Mouse (Mus musculus) forebrain, embryonic 11.5 days (tissue): ENCODE measurements around the gene Pnmt. TPM values are rescaled to one million over a fixed set of nuclear protein-coding genes. Genes with fewer than 3 reads are reported as not detected.

ENCODE experiments used
- ATAC-seq: fragments of 200-750 bp; cut with Nextera tagmentation; replicated peaks from 2 replicates; pipeline ENCODE4 v1.8.0; 2017; ENCODE audit warnings: moderate TSS enrichment; ENCODE audit not compliant: low FRiP score
- DNase-seq: peaks from one replicate; pipeline ENCODE4 v3.0.0-alpha.2; 2017; ENCODE audit warnings: low spot score
- H3K27ac ChIP-seq: fragments of 300-500 bp; sonication (generic); 2 replicates; pipeline ENCODE4 v1.5.1; 2014; ENCODE audit warnings: low read depth, low read length
- H3K27me3 ChIP-seq: fragments of 300-500 bp; sonication (generic); 2 replicates; pipeline ENCODE4 v1.6.1; 2014; ENCODE audit warnings: mild to moderate bottlenecking, low read length, mixed read lengths; ENCODE audit not compliant: control insufficient read depth, insufficient read depth
- H3K36me3 ChIP-seq: fragments of 300-500 bp; sonication (generic); 2 replicates; pipeline ENCODE4 v1.6.1; 2014; ENCODE audit warnings: mild to moderate bottlenecking, low read length, moderate library complexity, mixed read lengths; ENCODE audit not compliant: control insufficient read depth, insufficient read depth
- H3K4me1 ChIP-seq: fragments of 300-500 bp; sonication (generic); replicated peaks from 2 replicates; pipeline ENCODE4 v1.6.1; 2014; ENCODE audit warnings: low read length, mixed read lengths; ENCODE audit not compliant: control insufficient read depth, insufficient read depth
- H3K4me2 ChIP-seq: fragments of 300-500 bp; sonication (generic); 2 replicates; pipeline ENCODE4 v1.6.1; 2014; ENCODE audit warnings: low read depth, mild to moderate bottlenecking, low read length, moderate library complexity, mixed read lengths; ENCODE audit not compliant: severe bottlenecking
- H3K4me3 ChIP-seq: fragments of 300-500 bp; sonication (generic); 2 replicates; pipeline ENCODE4 v1.5.1; 2014; ENCODE audit warnings: low read depth, low read length
- H3K9ac ChIP-seq: fragments of 300-500 bp; sonication (generic); 2 replicates; pipeline ENCODE4 v1.6.1; 2014; ENCODE audit warnings: low read length
- H3K9me3 ChIP-seq: fragments of 300-500 bp; sonication (generic); 2 replicates; pipeline ENCODE4 v1.6.1; 2016; ENCODE audit warnings: low read length, mixed read lengths; ENCODE audit not compliant: control insufficient read depth
- WGBS: fragments of 180-500 bp; shearing (Covaris S2); extraction: QIAGEN DNeasy Blood & Tissue Kit; methylation state at CpG from one replicate; pipeline ENCODE4 v1.1.7; 2014; 5-methylcytosine and 5-hydroxymethylcytosine counted together
- polyA plus RNA-seq: library from polyadenylated mRNA; unstranded; fragments of >200 nt; fragmentation: Nextera tagmentation; extraction: Ambion mirVana; gene quantifications from 2 replicates; pipeline ENCODE4 v1.2.1, GENCODE M21; 2014

Gene Pnmt
- polyA plus RNA-seq, 1 experiment from 2014 or later = not detected

- no peak for ATAC-seq
These were observed 1.3 kb upstream of the Pnmt start for GRCm38 (mm10) chr11:98384721-98385637.

GRCm38 (mm10) chr11:98386596-98386995 is 346 bp downstream of the Pnmt start:
- no peak for DNase-seq
- no peaks in the 10 kb centered on the region for H3K36me3 ChIP-seq
- no peak overlapping the region for H3K27ac ChIP-seq
- no peaks in the 10 kb centered on the region for H3K9me3 ChIP-seq
- H3K4me3 ChIP-seq = no peak overlapping the region
- H3K4me2 ChIP-seq = 0 out of 2 replicates have a peak overlapping the region, but pooled peaks have one; percentile 5
- H3K4me1 ChIP-seq = 0 out of 2 replicates have a peak, but pooled peaks cover 2% of the 10 kb centered on the region
- no peak overlapping the region for H3K9ac ChIP-seq
- H3K27me3 ChIP-seq = peaks cover 26% of the 10 kb centered on the region
- no peak for ATAC-seq
- WGBS = 20% methylated on average over 24 of the region's 24 CpGs

More at GRCm38 (mm10) chr11:98384721-98385637, 1.3 kb upstream of the Pnmt start:
- DNase-seq = no peak
- Histone ChIP-seq H3K27ac (no peak overlapping the region), H3K4me3 (no peak overlapping the region), H3K9ac (no peak overlapping the region), H3K27me3 (peaks cover 26% of the 10 kb centered on the region), H3K4me2 (no peak overlapping the region), H3K9me3 (no peaks in the 10 kb centered on the region), H3K4me1 (0 out of 2 replicates have a peak, but pooled peaks cover 2% of the 10 kb centered on the region), H3K36me3 (no peaks in the 10 kb centered on the region; the same call in 1 of the 2 replicates)
- WGBS = 66% methylated on average over 7 of the region's 8 CpGs

GRCm38 (mm10) chr11:98387056-98387577 is 867 bp downstream of the Pnmt start:
- H3K27me3 ChIP-seq = peaks cover 26% of the 10 kb centered on the region
- no peak overlapping the region for H3K4me2 ChIP-seq
- no peaks in the 10 kb centered on the region for H3K36me3 ChIP-seq
- H3K4me3 ChIP-seq = no peak overlapping the region
- 62% methylated on average over 14 of the region's 14 CpGs for WGBS
- no peak overlapping the region for H3K9ac ChIP-seq
- DNase-seq = no peak
- no peak overlapping the region for H3K27ac ChIP-seq
- H3K4me1 ChIP-seq = 0 out of 2 replicates have a peak, but pooled peaks cover 2% of the 10 kb centered on the region
- H3K9me3 ChIP-seq = no peaks in the 10 kb centered on the region
- ATAC-seq = no peak

- WGBS = 73% methylated on average over 10 of the region's 10 CpGs
- H3K36me3 ChIP-seq = no peaks in the 10 kb centered on the region
- H3K27me3 ChIP-seq = peaks cover 26% of the 10 kb centered on the region
- ATAC-seq (no peak), DNase-seq (no peak)
- H3K4me1 ChIP-seq = 0 out of 2 replicates have a peak, but pooled peaks cover 2% of the 10 kb centered on the region
- no peak overlapping the region for H3K4me2 ChIP-seq
- H3K9ac ChIP-seq = no peak overlapping the region
- H3K4me3 ChIP-seq = no peak overlapping the region
- no peak overlapping the region for H3K27ac ChIP-seq
- no peaks in the 10 kb centered on the region for H3K9me3 ChIP-seq
These were observed 2.0 kb downstream of the Pnmt start for GRCm38 (mm10) chr11:98388282-98388681.

GRCm38 (mm10) chr11:98389221-98389780 is 3.1 kb downstream of the Pnmt start:
- Histone ChIP-seq H3K4me2 (no peak overlapping the region), H3K4me1 (0 out of 2 replicates have a peak, but pooled peaks cover 2% of the 10 kb centered on the region), H3K36me3 (no peaks in the 10 kb centered on the region), H3K9ac (no peak overlapping the region), H3K27me3 (peaks cover 26% of the 10 kb centered on the region), H3K9me3 (no peaks in the 10 kb centered on the region), H3K4me3 (no peak overlapping the region), H3K27ac (no peak overlapping the region)
- 22% methylated on average over 9 of the region's 9 CpGs for WGBS
- DNase-seq (peak; percentile 73), ATAC-seq (no peak)

GRCm38 (mm10) chr11:98390141-98390540 is 3.9 kb downstream of the Pnmt start:
- WGBS = 71% methylated on average over 12 of the region's 12 CpGs
- no peak for DNase-seq
- Histone ChIP-seq H3K9me3 (no peaks in the 10 kb centered on the region), H3K36me3 (no peaks in the 10 kb centered on the region), H3K4me2 (no peak overlapping the region), H3K4me1 (0 out of 2 replicates have a peak, but pooled peaks cover 2% of the 10 kb centered on the region), H3K4me3 (no peak overlapping the region), H3K27me3 (peaks cover 26% of the 10 kb centered on the region), H3K9ac (no peak overlapping the region), H3K27ac (no peak overlapping the region)
- no peak for ATAC-seq

GRCm38 (mm10) chr11:98392034-98392433 is 5.8 kb downstream of the Pnmt start:
- H3K4me1 ChIP-seq = 0 out of 2 replicates have a peak, but pooled peaks cover 2% of the 10 kb centered on the region
- H3K4me3 ChIP-seq = no peak overlapping the region
- ATAC-seq = no peak
- H3K27ac ChIP-seq = no peak overlapping the region
- H3K9me3 ChIP-seq = no peaks in the 10 kb centered on the region
- H3K9ac ChIP-seq = no peak overlapping the region
- H3K36me3 ChIP-seq = no peaks in the 10 kb centered on the region
- H3K4me2 ChIP-seq = no peak overlapping the region
- 19% methylated on average over 8 of the region's 8 CpGs for WGBS
- H3K27me3 ChIP-seq = peaks cover 12% of the 10 kb centered on the region
- DNase-seq = no peak

GRCm38 (mm10) chr11:98392645-98393044 is 6.4 kb downstream of the Pnmt start:
- WGBS = 49% methylated on average over 4 of the region's 4 CpGs
- ATAC-seq = no peak
- Histone ChIP-seq H3K36me3 (no peaks in the 10 kb centered on the region), H3K27me3 (peaks cover 6% of the 10 kb centered on the region), H3K4me2 (no peak overlapping the region), H3K4me3 (no peak overlapping the region), H3K27ac (no peak overlapping the region), H3K9ac (no peak overlapping the region), H3K4me1 (0 out of 2 replicates have a peak, but pooled peaks cover 2% of the 10 kb centered on the region), H3K9me3 (no peaks in the 10 kb centered on the region)
- DNase-seq = no peak
